Mouse (Mus musculus) adipocyte (in vitro differentiated cells): ENCODE measurements around the gene Lmod2.

Source experiments
- DNase-seq: peaks from one replicate; pipeline ENCODE4 v3.0.0-alpha.2; 2016; ENCODE audit warnings: low spot score

Gene Lmod2

DNA sequence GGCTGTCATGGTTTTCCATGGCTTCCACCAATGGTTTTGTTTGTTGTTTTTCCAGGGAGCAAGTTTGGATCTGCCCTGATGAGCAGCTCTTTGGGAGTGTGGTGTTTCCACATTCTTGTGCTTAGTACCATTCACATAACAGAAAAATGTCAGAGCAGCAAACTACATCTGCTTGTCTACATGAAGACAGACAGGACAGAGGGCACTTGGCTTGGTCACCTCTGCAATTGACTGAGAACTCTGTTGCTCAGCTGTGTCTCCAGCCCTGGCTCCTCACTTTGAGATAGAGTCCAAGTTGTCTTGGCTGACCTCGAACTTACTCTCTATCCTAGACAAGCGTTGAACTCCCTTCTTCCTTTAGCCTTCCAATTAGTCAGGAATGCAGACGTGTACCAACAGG, 4.8 kb downstream of the Lmod2 start:
- peak; percentile 39 for DNase-seq

DNA sequence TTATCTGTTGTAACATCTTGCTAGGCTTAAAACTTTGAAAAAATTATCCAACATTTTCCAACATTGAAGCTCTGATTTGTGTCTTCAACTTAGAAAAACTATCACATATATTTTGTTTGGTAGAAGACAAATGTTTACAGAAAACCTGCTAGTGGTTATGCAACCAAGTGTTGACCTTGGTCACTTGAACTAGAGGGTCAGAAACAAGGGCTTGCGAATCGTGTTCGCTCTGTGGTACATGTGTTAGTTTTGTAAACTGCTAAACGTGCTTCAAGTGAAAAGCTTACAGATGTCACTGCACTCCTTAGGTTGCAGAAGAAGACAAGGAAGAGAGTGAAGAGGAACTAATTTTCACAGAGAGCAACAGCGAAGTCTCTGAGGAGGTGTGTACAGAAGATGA, 5.4 kb downstream of the Lmod2 start:
- no peak for DNase-seq

DNA sequence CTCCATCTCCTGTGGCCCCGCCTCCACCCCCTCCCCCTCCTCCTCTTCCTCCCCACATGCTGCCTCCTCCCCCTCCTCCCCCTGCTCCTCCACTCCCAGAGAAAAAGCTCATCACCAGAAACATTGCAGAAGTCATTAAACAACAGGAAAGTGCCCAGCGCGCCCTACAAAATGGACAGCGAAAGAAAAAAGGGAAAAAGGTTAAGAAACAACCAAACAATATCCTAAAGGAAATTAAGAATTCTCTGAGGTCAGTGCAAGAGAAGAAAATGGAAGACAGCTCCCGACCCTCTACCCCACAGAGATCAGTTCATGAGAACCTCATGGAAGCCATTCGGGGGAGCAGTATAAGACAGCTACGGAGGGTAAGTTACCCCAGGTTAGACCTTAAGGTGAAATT, 6.7 kb downstream of the Lmod2 start:
- DNase-seq = no peak

DNA sequence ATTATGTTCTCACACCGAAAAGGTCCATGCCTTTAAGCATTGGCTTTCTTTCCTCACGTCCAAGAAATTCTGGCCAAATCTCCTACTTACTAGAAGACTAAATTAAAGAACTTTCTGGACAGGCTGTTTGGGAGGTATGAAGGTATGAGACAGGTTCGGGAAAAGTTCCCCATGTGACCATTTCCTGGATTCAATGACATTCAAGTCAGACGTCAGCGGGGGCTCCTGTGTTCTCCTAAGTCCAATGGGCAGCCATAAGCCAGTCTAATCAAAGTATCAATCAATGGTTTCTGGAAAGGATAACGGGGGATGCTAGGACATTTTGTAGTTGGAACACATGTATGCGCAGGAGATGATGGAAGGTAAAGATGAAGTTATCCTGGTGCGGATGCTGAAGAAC, 8.1 kb downstream of the Lmod2 start:
- DNase-seq = no peak

DNA sequence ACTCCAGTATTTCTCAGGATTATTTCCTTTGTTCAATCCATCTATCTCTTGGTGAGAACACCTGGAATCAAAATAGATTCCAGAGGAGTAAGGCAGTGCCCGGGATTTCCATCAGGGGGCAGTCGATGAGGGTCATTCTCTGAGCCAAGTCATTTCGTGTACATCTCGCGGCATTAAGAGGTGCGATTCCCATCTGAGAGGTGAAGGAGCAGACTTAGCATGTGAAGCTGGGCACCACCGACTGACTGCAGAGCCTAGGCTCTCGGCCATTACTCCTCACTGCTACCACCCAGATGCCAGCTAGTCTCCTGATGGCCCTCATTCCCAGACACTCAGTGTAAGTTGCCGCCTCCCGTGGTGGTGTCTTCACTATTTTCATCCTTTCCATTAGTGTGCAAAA, 8.9 kb downstream of the Lmod2 start:
- no peak for DNase-seq

DNA sequence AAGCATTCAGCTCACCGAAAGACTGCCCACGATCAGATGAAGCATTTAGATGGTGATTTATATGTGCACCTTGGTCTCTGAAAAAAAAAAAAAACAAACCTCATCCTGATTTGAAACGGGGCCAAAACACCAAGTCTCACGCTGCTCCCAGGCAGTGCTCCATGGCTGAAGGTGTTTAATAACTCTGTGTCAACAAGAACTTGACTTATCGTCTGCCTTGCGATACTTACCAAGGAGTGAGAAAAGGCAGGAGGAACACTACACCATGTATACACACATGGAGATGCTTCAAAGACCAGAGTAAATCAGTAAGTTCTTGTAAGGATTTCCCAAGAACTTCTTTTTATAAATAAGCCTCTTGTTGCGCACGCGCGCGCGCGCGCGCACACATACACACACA, 10.0 kb downstream of the Lmod2 start:
- DNase-seq = no peak

DNA sequence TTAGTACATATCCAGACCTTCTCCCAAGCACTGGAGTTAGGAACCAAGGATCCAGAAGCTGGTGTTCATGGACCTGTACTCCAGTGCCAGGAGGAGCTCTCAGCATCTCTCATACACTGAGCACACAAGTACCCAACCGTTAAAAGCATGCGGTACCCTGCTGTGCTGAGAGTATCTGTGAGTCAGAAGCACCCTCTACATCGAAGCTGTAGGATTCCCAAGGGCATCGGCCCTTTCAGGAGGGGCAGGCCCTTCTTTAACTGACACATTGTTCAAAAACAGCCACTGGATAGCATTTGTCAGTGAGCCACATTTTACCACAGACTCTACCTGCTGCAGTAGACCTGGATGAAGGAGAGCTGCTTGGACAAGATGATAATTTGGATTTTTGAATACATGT, 10.6 kb downstream of the Lmod2 start:
- no peak for DNase-seq

DNA sequence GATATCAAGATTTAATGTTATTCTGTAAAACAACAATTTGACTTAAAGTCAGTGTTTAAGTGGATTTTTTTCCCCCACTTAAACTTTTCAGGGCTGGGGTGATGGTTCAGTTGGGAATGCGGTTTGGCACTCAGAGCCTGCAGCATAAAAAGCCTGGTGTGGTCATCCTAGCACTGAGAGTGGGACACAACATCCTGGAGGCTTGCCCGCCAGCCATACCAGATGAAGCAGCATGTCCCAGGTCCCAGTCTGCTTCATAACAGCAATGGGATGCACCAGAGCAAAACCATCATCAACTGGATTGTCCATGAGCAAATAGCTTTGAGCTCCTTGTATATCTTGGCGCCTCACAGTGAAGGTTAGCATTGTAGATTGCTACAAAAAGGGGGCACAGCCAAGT, 11.1 kb downstream of the Lmod2 start:
- no peak for DNase-seq

DNA sequence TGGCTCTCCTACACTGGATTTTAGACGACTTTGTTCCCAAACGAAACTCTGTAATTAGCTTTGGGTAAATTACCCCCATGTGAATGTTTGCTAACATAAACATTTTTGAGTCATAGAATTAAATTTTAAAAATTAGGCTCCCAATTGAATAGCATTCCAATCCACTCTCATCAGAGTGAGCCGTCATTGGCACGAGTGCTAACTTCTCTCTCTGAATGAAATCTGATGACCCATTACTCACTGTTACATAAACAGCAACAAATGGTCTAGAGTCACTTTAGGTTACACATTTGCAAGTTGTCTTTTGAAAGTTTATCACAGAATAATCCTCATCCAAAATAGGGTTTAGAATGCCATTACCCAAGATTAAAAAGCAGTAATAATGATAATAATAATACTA, 12.0 kb downstream of the Lmod2 start:
- peak; percentile 67 for DNase-seq

DNA sequence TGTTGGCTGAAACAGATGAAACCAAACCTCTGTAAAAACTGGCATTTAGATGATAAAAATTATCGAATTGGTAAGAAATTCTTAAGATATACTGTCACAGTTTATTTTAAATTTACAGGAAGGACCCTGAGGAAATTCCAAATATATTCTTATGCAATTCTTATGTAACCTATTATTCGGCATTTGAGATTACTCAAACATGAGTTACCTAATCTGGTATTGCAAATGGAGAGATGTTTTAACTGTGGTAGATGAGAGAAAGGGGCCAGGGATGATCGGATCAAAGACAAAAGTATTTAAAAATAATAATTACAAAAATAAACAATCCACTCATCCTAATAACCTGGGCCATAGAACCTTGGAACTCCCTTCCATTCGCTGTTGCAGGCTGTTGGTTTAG, 12.8 kb downstream of the Lmod2 start:
- no peak for DNase-seq

DNA sequence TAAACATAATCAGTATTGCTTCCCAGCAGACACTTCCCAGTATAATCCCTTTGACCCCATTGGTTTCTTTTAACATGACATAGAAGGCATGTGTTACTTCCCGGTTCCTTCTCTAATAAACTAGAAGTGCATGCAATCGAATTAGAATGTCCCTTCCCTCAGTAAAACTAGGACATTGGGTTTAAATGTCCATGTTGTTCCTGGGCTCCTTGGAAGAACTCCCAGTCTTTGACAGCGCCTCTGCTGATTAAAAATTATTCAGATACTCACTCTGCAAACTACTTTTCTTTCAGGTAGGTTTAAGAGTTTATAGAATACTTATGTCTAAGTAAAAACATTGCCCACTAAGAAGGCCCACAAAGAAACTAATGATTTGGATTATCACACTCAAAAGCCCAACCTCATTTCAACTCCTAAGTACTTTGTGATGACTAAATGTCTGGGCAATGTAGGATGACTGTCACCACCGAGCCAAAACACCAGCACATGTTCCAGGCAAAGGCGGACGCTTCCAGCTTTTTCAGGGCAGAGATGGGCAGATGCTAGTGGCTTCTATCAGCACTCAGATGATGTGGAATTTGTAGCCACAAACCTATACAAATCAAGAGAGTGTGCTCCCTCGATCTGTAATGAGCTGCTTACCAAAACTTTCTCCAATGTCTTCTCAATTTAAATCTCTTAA, 14.7 kb downstream of the Lmod2 start:
- peak; percentile 79 for DNase-seq

DNA sequence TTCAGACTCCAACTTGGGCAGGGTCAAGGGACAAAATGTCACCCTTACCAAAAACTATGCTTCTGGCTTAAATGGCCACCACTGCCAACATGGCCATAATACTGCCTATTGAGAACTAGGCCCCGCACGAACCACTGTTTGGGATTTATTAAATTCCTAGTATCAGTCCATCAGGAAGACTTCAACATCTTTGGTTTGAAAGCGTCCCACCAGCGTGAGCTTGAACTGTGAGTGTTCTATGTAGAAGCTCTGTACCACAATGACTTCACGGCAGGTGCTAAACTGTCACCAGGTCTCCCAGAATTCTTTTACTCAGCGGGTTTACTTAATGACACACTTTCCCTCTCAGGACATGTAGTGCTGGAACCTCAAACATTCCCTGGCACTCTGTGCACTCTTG, 15.8 kb downstream of the Lmod2 start:
- no peak for DNase-seq

DNA sequence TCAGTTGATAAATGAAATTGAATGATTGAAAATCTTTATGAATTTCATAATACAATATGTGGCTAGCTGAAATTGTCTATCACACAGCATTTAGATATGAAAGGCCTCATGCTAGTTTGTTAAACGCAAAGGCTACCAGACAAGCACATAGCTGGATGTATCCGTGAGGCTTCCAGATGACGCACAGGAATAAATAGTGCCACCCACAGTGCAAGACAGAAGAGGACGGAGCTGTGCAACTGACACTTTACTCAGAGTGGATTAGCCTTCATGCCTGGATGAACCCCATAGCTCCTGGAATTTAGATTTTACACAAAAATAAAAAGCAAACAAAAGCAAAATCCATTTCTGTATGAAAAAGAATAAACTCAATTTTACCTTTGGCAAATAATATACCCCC, 16.4 kb downstream of the Lmod2 start:
- no peak for DNase-seq

DNA sequence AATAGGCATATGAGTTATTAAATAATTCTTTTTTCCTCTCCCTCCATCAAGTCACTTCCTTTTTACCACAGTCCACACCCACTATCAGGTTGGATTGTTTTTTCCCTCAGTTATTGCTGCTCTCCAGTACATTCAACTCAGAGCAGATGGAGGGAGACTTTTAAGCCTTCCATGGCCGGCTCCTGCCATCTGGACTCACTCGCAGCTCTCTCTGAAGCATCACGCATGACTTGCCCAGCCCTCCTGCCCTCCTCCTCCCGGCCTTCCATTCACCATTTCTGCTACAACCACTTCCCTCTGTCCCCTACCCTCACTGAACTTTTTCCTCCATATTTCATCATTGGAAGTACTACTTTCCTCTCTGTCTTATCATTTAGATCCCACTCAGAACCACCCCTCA, 19.2 kb downstream of the Lmod2 start:
- no peak for DNase-seq

DNA sequence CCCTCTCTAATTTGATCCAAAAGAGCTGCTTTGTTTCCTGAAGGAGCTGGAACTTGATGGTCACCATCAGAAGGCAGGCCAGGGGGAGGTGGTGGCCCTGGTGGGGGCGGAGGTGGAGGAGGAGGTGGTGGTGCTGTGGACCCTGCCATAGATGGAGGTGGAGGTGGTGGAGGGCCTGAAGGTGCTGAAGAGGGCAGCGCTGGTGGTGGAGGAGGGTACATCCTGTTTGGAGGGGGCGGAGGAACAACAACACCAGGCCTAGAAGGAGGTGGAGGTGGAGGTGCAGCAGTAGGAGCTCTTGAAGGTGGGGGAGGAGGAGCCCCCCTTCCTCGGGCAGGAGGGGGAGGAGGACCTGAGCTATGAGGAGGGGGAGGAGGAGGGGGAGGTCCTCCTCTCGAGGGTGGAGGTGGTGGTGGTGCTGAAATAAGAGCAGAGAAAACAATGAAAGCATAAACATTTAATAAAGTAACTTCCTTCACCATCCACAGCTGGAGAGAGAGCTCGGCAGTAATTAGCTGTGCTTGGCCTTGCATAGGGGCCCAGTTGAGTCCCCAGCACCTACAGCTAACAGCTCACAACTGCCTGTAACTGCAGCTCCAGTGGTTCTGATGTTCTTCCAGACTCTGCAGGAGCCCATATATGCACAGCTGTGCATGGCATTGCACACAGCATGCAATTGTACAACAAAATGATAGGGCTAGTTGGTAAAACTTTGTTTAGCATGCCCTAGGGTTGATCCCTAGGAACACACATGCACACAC, 21.9 kb downstream of the Lmod2 start:
- DNase-seq = no peak

DNA sequence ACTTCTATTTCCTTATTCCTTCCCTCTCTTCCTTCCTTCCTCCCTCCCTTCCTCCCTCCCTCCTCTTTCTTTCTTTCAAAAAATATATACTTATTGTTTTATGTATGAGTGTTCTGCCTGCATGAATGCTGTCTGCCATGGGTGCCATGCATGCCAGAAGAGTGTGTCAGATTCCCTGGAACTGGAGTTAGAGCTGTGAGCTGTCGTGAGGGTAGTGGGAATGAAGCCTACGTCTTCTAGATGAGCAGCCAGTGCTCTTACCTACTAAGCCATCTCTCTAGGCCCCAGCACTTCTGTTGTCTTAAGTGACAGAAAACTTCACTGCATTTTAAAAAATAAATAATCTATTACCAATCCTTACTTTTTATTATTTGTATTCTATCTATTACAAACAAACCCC, 23.4 kb downstream of the Lmod2 start:
- DNase-seq = no peak

DNA sequence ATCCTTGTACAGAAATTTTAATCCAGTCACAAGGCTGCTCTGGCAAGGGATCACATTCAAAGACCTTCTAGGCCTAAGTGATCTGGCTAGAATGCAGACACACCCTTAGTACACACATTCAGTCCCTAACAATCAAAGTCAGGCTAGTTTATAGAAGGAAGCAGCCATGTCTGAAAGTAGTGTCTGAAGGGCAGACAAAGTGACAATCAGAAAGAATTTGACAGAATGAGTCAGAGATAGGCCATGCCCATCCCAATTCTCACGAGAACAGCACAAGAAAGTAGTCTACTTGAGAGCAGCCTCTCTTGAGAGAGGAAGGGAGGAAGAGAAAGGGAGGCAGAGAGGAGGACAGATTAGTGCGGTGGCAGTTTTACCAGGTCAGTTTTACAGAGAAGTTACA, 24.5 kb downstream of the Lmod2 start:
- no peak for DNase-seq

DNA sequence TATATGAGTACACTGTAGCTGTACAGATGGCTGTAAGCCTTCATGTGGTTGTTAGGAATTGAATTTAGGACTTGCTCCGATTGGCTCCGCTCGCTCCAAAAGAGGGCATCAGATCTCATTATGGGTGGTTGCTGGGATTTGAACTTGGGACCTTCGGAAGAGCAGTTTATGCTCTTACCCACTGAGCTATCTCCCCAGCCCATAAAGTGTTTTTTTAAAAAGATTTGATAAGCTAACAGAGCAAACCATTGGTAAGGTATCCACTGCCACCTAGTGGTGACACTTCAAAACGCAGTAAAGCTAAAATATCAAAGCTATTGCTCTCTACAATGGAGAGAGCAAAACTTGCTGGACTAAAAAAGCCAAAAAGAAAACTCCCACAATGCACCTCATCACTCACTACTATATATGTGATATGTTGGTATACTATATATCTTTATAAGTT, 30.0 kb downstream of the Lmod2 start:
- peak; percentile 91 for DNase-seq

DNA sequence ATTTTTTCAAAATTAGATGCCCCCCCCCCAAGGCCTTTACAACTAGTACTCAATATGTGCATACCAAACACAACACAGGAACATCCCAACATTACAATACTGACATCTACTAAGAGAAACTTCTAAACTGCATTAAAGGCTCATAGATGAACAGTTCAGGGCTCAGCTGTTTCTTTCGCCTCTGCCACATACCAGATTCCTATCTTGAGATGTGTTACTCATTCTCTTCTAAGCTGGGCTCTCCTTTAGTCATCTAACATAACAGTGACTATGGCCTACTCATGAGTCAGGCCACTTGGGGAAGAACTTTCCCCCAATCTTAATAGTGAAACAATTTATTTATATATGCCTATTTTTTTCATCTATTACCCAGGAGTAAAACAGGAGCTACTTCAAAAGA, 30.9 kb downstream of the Lmod2 start:
- DNase-seq = no peak

DNA sequence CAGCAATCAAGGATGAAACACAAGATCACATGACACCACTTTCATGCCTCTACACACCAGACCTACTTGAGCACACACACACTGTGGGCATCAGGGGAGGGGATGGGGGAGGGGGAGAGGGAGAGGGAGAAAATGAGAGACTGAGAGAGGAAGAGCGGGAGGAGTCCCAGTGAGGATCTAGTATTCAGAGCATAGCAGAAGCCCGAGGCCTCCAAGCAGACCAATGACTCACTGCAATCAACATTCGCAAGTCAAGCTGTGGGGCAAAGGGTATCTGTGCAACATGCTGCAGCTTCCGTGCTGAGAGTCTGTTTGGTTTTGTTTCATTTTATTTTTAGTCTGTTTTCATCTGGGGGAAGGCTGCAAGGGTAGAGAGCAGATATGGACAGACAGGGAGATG, 34.5 kb downstream of the Lmod2 start:
- peak; percentile 82 for DNase-seq

DNA sequence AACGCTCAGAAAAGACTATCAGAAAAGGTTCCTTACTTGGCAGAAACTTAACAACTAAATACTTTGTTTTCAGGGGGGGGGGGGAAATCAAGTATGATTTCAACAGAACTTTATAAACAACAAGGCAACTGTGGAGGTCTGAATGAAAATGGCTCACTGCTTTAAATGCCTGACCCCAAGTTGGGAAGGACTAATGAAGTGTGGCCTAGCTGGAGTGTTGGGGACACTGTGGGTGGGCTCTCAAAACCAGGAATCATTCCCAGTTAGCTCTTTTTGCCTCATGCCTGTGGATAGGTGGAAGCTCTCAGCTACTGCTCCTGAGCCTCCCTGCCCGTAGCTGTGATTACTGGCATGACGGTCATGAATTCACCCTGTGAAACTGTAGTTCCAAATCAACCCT, 36.5 kb downstream of the Lmod2 start:
- no peak for DNase-seq

DNA sequence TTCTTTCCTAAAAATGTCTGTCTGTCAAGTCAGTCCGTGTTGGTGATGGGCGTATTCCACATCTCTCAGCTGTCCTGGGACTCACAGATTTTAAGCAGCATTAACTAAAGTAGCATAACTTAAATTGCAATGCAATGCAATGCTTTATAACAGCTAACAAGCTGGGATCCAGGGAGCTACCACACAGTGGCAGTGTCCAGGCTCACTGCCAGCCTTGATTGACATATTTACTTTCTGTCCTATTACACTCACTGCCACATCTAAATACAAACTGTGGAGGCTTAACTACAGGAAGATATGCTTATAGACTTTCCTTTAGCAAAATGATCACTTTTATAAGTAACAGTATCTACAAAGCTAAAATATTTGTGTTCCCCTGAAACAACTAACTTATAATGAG, 38.3 kb downstream of the Lmod2 start:
- peak; percentile 81 for DNase-seq

DNA sequence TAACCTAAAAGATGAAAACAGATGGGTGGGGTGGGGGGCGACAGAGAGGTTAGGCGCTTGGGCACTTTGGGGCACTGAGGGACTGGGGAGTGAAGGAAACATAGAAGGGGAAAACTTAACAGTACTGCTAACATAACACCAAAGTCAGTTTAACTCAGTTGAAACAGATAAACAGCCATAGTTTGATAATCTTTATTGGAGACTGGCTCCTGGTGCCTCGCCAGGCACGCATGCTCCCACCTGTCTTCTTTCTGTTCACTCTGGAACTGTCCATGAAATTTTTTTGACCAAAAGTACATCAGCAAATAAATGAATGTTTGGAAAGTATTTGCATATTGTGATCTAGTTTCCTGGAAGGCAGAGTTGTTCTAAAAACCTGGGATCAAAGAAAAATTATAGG, 43.7 kb downstream of the Lmod2 start:
- DNase-seq = no peak

DNA sequence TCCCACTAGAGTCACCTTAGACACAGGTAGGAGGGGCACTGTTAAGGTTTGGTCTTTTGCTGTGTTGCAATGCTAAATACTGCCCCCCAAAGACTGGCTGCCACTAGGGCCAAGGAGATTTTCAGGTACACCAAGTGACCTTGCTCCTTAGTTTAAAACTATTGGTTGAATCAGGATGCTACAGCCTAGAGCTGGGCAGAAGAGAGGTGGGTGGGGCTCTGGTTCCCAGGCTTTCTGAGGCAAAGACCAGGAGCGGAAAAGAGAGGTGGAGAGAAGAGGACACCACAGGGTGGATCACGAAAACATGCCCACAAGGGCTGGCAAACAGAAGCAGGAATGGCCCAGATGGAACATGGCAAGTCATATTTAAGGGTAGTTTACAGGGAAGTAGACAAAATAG, 44.6 kb downstream of the Lmod2 start:
- no peak for DNase-seq
